Mouse (Mus musculus) stomach, embryonic 14.5 days (tissue): Measurements from ENCODE around the gene Wnt2b. TPM values are rescaled to one million over a fixed set of nuclear protein-coding genes. Genes with fewer than 3 reads are reported as not detected.

Experiments used
- ATAC-seq: fragments of 200-750 bp; cut with Nextera tagmentation; 2 replicates; pipeline ENCODE4 v1.8.0; 2017; ENCODE audit warnings: low read depth, moderate TSS enrichment; ENCODE audit not compliant: insufficient number of reproducible peaks, insufficient read depth, low FRiP score
- H3K27ac ChIP-seq: fragments of 300-500 bp; sonication (generic); 2 replicates; pipeline ENCODE4 v1.5.1; 2014; ENCODE audit warnings: mild to moderate bottlenecking, low read length, moderate library complexity, mixed read lengths
- H3K27me3 ChIP-seq: fragments of 300-500 bp; sonication (generic); 2 replicates; pipeline ENCODE4 v1.6.1; 2014; ENCODE audit warnings: low read length, control low read depth, mixed read lengths; ENCODE audit not compliant: control insufficient read depth, insufficient read depth
- H3K36me3 ChIP-seq: fragments of 300-500 bp; sonication (generic); 2 replicates; pipeline ENCODE4 v1.6.1; 2014; ENCODE audit warnings: mild to moderate bottlenecking, control low read depth, low read length, moderate library complexity, mixed read lengths; ENCODE audit not compliant: control insufficient read depth, insufficient read depth
- H3K4me1 ChIP-seq: fragments of 300-500 bp; sonication (generic); 2 replicates; pipeline ENCODE4 v1.6.1; 2014; ENCODE audit warnings: low read length, control low read depth, mixed read lengths; ENCODE audit not compliant: control insufficient read depth, insufficient read depth
- H3K4me2 ChIP-seq: fragments of 300-500 bp; sonication (generic); replicated peaks from 2 replicates; pipeline ENCODE4 v1.6.1; 2014; ENCODE audit warnings: low read depth, low read length, control low read depth
- H3K4me3 ChIP-seq: fragments of 300-500 bp; sonication (generic); 2 replicates; pipeline ENCODE4 v1.5.1; 2014; ENCODE audit warnings: low read depth, low read length, control low read depth
- H3K9ac ChIP-seq: fragments of 300-500 bp; sonication (generic); replicated peaks from 2 replicates; pipeline ENCODE4 v1.6.1; 2014; ENCODE audit warnings: low read depth, mild to moderate bottlenecking, control low read depth, low read length, moderate library complexity, mixed read lengths
- H3K9me3 ChIP-seq: fragments of 300-500 bp; sonication (generic); 2 replicates; pipeline ENCODE4 v1.6.1; 2016; ENCODE audit warnings: low read depth, low read length, control low read depth; ENCODE audit not compliant: control insufficient read depth
- WGBS: fragments of 180-500 bp; shearing (Covaris S2); extraction: QIAGEN DNeasy Blood & Tissue Kit; methylation state at CpG from one replicate; pipeline ENCODE4 v1.1.7; 2014; 5-methylcytosine and 5-hydroxymethylcytosine counted together
- polyA plus RNA-seq: library from polyadenylated mRNA; unstranded; fragments of >200 nt; fragmentation: Nextera tagmentation; extraction: Ambion mirVana; gene quantifications from 2 replicates; pipeline ENCODE4 v1.2.1, GENCODE M21; 2014

The Wnt2b gene
- polyA plus RNA-seq, 1 experiment from 2014 or later, result 4.1 TPM

DNA sequence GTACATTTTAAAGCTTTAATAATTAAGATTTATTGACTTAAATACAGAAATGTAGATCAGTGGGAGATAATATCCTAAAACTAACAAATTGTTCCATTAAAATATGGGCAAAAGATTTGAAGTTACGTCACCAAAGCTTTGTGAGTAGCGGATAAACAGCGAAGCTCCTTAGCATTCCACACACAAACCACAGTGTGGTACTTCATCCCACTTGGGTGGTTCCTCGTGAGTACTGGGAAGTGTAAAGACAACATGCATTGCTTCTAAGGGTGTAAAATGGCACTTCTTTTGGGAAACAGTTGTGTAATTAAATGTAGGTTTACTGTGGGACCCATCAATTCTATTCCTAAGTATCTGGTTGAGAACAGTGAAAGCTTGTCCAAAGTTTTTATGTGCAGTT, 60.6 kb downstream of the Wnt2b start:
- H3K4me2 ChIP-seq, result no peak overlapping the region
- no peaks in the 10 kb centered on the region for H3K9me3 ChIP-seq
- no peak overlapping the region for H3K27ac ChIP-seq
- no peak overlapping the region for H3K4me3 ChIP-seq
- H3K27me3 ChIP-seq, result no peaks in the 10 kb centered on the region
- WGBS, result 87% methylated on average over 4 of the region's 4 CpGs
- no peak for ATAC-seq
- no peak overlapping the region for H3K9ac ChIP-seq
- H3K36me3 ChIP-seq, result peaks cover 23% of the 10 kb centered on the region
- no peaks in the 10 kb centered on the region for H3K4me1 ChIP-seq

- ATAC-seq, result no peak
- no peaks in the 10 kb centered on the region for H3K4me1 ChIP-seq
- no peak overlapping the region for H3K9ac ChIP-seq
- H3K27ac ChIP-seq, result no peak overlapping the region
- H3K36me3 ChIP-seq, result peaks cover 36% of the 10 kb centered on the region
- H3K4me3 ChIP-seq, result no peak overlapping the region
- H3K9me3 ChIP-seq, result no peaks in the 10 kb centered on the region
- WGBS, result 83% methylated on average over 3 of the region's 3 CpGs
- H3K4me2 ChIP-seq, result no peak overlapping the region
- H3K27me3 ChIP-seq, result no peaks in the 10 kb centered on the region
Measured at GRCm38 (mm10) chr3:104896141-104896540, 65.6 kb downstream of the Wnt2b start.

Other genes with a start within 250 kb of the Wnt2b start
- gene Ppm1j, start 180.9 kb downstream of the Wnt2b start, polyA plus RNA-seq, result 3.0 and 4.0 TPM in 2 replicates
- gene Fam19a3, start 180.1 kb downstream of the Wnt2b start, polyA plus RNA-seq, result not detected in 2 replicates
- gene Rhoc, start 173.5 kb downstream of the Wnt2b start, polyA plus RNA-seq, result 163 and 170 TPM in 2 replicates
- gene Mov10, start 143.4 kb downstream of the Wnt2b start, polyA plus RNA-seq, result 68.6 and 74.7 TPM in 2 replicates
- gene St7l, start 97.9 kb downstream of the Wnt2b start, polyA plus RNA-seq, result 34.5 and 50.6 TPM in 2 replicates
- gene Capza1, start 97.4 kb downstream of the Wnt2b start, polyA plus RNA-seq, result 196 and 202 TPM in 2 replicates
- gene Cttnbp2nl, start 91.2 kb upstream of the Wnt2b start, polyA plus RNA-seq, result 24.3 and 24.8 TPM in 2 replicates
- not detected in 2 replicates for gene 4930564D02Rik, start 104.9 kb upstream of the Wnt2b start, polyA plus RNA-seq